Mouse (Mus musculus): Measurements from ENCODE around the gene Plppr3. TPM values are rescaled to one million over a fixed set of nuclear protein-coding genes. Genes with fewer than 3 reads are reported as not detected.

Plppr3 gene
- polyA plus RNA-seq, 1 experiment from 2014 or later: 16.4 TPM

- Histone ChIP-seq H3K4me1 (peaks cover 11% of the 10 kb centered on the region), H3K27ac (replicated peaks) (peak overlapping the region; percentile 10), H3K4me3 (no peak overlapping the region), H3K27me3 (replicated peaks) (no peaks in the 10 kb centered on the region), H3K36me3 (peaks cover 52% of the 10 kb centered on the region), H3K9me3 (no peaks in the 10 kb centered on the region), H3K4me2 (no peak overlapping the region), H3K9ac (0 out of 2 replicates have a peak overlapping the region, but pooled peaks have one; percentile 38)
- ATAC-seq (ENCODE audit: extremely low read depth, insufficient number of reproducible peaks, low FRiP score, low TSS enrichment): no peak
- WGBS: 66% methylated on average over 19 of the region's 19 CpGs
Measured at GRCm38 (mm10) chr10:79865801-79866295, 8.6 kb downstream of the Plppr3 start.

- Histone ChIP-seq H3K27me3 (replicated peaks) (no peaks in the 10 kb centered on the region), H3K27ac (replicated peaks) (peak overlapping the region; percentile 10), H3K9me3 (no peaks in the 10 kb centered on the region), H3K4me3 (no peak overlapping the region), H3K36me3 (peaks cover 59% of the 10 kb centered on the region), H3K4me1 (peaks cover 15% of the 10 kb centered on the region), H3K9ac (peak overlapping the region; percentile 38), H3K4me2 (no peak overlapping the region)
- ATAC-seq (ENCODE audit: extremely low read depth, insufficient number of reproducible peaks, low FRiP score, low TSS enrichment): no peak
- 50% methylated on average over 12 of the region's 12 CpGs for WGBS
Measured at GRCm38 (mm10) chr10:79865189-79865601, 9.2 kb downstream of the Plppr3 start.

GRCm38 (mm10) chr10:79864351-79865188 is 9.9 kb downstream of the Plppr3 start:
- H3K27me3 ChIP-seq (replicated peaks): no peaks in the 10 kb centered on the region
- 49% methylated on average over 10 of the region's 10 CpGs for WGBS
- H3K27ac ChIP-seq (replicated peaks): peak overlapping the region; percentile 10; the same call in 1 of the 2 replicates
- peaks cover 65% of the 10 kb centered on the region for H3K36me3 ChIP-seq
- no peaks in the 10 kb centered on the region for H3K9me3 ChIP-seq
- H3K4me3 ChIP-seq: no peak overlapping the region
- peak overlapping the region; percentile 38; the same call in 1 of the 2 replicates for H3K9ac ChIP-seq
- H3K4me2 ChIP-seq: no peak overlapping the region
- peaks cover 21% of the 10 kb centered on the region for H3K4me1 ChIP-seq
- ATAC-seq (ENCODE audit: extremely low read depth, insufficient number of reproducible peaks, low FRiP score, low TSS enrichment): no peak

GRCm38 (mm10) chr10:79862925-79863324 is 11.5 kb downstream of the Plppr3 start:
- ATAC-seq (ENCODE audit: extremely low read depth, insufficient number of reproducible peaks, low FRiP score, low TSS enrichment): no peak
- H3K4me3 ChIP-seq: no peak overlapping the region
- WGBS: 69% methylated on average over 10 of the region's 10 CpGs

GRCm38 (mm10) chr10:79862049-79862788 is 12.2 kb downstream of the Plppr3 start:
- H3K9ac ChIP-seq: no peak overlapping the region
- H3K4me1 ChIP-seq: peaks cover 45% of the 10 kb centered on the region
- H3K4me3 ChIP-seq: no peak overlapping the region
- H3K36me3 ChIP-seq: peaks cover 88% of the 10 kb centered on the region
- no peak overlapping the region for H3K4me2 ChIP-seq
- no peak overlapping the region for H3K27ac ChIP-seq (replicated peaks)
- no peaks in the 10 kb centered on the region for H3K9me3 ChIP-seq
- 91% methylated on average over 23 of the region's 23 CpGs for WGBS
- no peak for ATAC-seq (ENCODE audit: extremely low read depth, insufficient number of reproducible peaks, low FRiP score, low TSS enrichment)
- H3K27me3 ChIP-seq (replicated peaks): no peaks in the 10 kb centered on the region

More at GRCm38 (mm10) chr10:79862925-79863324, 11.5 kb downstream of the Plppr3 start:
- peaks cover 38% of the 10 kb centered on the region for H3K4me1 ChIP-seq
- H3K36me3 ChIP-seq: peaks cover 81% of the 10 kb centered on the region
- no peaks in the 10 kb centered on the region for H3K27me3 ChIP-seq (replicated peaks)
- H3K27ac ChIP-seq (replicated peaks): no peak overlapping the region
- H3K9ac ChIP-seq: no peak overlapping the region
- H3K4me2 ChIP-seq: no peak overlapping the region
- no peaks in the 10 kb centered on the region for H3K9me3 ChIP-seq

- Histone ChIP-seq H3K36me3 (peaks cover 95% of the 10 kb centered on the region), H3K27ac (replicated peaks) (no peak overlapping the region), H3K9ac (no peak overlapping the region), H3K4me2 (no peak overlapping the region), H3K4me3 (no peak overlapping the region), H3K9me3 (no peaks in the 10 kb centered on the region), H3K4me1 (peaks cover 52% of the 10 kb centered on the region), H3K27me3 (replicated peaks) (no peaks in the 10 kb centered on the region)
- WGBS: 81% methylated on average over 25 of the region's 25 CpGs
- ATAC-seq (ENCODE audit: extremely low read depth, insufficient number of reproducible peaks, low FRiP score, low TSS enrichment): no peak
Measured at GRCm38 (mm10) chr10:79861230-79862048, 13.0 kb downstream of the Plppr3 start.

- H3K36me3 ChIP-seq: peaks cover 90% of the 10 kb centered on the region
- H3K9ac ChIP-seq: 0 out of 2 replicates have a peak overlapping the region, but pooled peaks have one; percentile 6
- no peak overlapping the region for H3K4me2 ChIP-seq
- no peaks in the 10 kb centered on the region for H3K27me3 ChIP-seq (replicated peaks)
- no peaks in the 10 kb centered on the region for H3K9me3 ChIP-seq
- no peak for ATAC-seq (ENCODE audit: extremely low read depth, insufficient number of reproducible peaks, low FRiP score, low TSS enrichment)
- H3K27ac ChIP-seq (replicated peaks): no peak overlapping the region
- no peak overlapping the region for H3K4me3 ChIP-seq
- H3K4me1 ChIP-seq: peaks cover 54% of the 10 kb centered on the region
- WGBS: 91% methylated on average over 26 of the region's 26 CpGs
Measured at GRCm38 (mm10) chr10:79860079-79860911, 14.1 kb downstream of the Plppr3 start.

GRCm38 (mm10) chr10:79859116-79859515 is 15.3 kb downstream of the Plppr3 start:
- H3K4me2 ChIP-seq: peak overlapping the region; percentile 99
- H3K27ac ChIP-seq (replicated peaks): peak overlapping the region; percentile 100
- 80% methylated on average over 11 of the region's 11 CpGs for WGBS

GRCm38 (mm10) chr10:79858416-79859074 is 15.9 kb downstream of the Plppr3 start:
- Histone ChIP-seq H3K9ac (peak overlapping the region; percentile 93), H3K27ac (replicated peaks) (peak overlapping the region; percentile 100), H3K9me3 (no peaks in the 10 kb centered on the region), H3K36me3 (peaks cover 74% of the 10 kb centered on the region), H3K4me3 (peak overlapping the region; percentile 83), H3K27me3 (replicated peaks) (no peaks in the 10 kb centered on the region), H3K4me1 (peaks cover 51% of the 10 kb centered on the region), H3K4me2 (peak overlapping the region; percentile 99)
- ATAC-seq (ENCODE audit: extremely low read depth, insufficient number of reproducible peaks, low FRiP score, low TSS enrichment): no peak
- 36% methylated on average over 17 of the region's 17 CpGs for WGBS

More at GRCm38 (mm10) chr10:79859116-79859515, 15.3 kb downstream of the Plppr3 start:
- H3K9me3 ChIP-seq: no peaks in the 10 kb centered on the region
- peaks cover 79% of the 10 kb centered on the region for H3K36me3 ChIP-seq
- H3K27me3 ChIP-seq (replicated peaks): no peaks in the 10 kb centered on the region
- peaks cover 48% of the 10 kb centered on the region for H3K4me1 ChIP-seq
- 0 out of 2 replicates have a peak overlapping the region, but pooled peaks have one; percentile 93 for H3K9ac ChIP-seq
- H3K4me3 ChIP-seq: no peak overlapping the region
- ATAC-seq (ENCODE audit: extremely low read depth, insufficient number of reproducible peaks, low FRiP score, low TSS enrichment): no peak

GRCm38 (mm10) chr10:79857894-79858293 is 16.5 kb downstream of the Plppr3 start:
- Histone ChIP-seq H3K4me3 (peak overlapping the region; percentile 83), H3K9ac (peak overlapping the region; percentile 93), H3K4me2 (peak overlapping the region; percentile 99), H3K4me1 (peaks cover 55% of the 10 kb centered on the region), H3K27ac (replicated peaks) (peak overlapping the region; percentile 100), H3K27me3 (replicated peaks) (no peaks in the 10 kb centered on the region), H3K9me3 (no peaks in the 10 kb centered on the region), H3K36me3 (peaks cover 67% of the 10 kb centered on the region)
- ATAC-seq (ENCODE audit: extremely low read depth, insufficient number of reproducible peaks, low FRiP score, low TSS enrichment): no peak
- 69% methylated on average over 2 of the region's 2 CpGs for WGBS
